Mouse (Mus musculus) midbrain, embryonic 11.5 days (tissue): ENCODE results near the gene Nedd4. TPM values are rescaled to one million over a fixed set of nuclear protein-coding genes. Genes with fewer than 3 reads are reported as not detected.

Source experiments
- ATAC-seq: fragments of 200-750 bp; cut with Nextera tagmentation; 2 replicates; pipeline ENCODE4 v1.8.0; 2017; ENCODE audit warnings: moderate TSS enrichment, moderate library complexity; ENCODE audit not compliant: low FRiP score
- DNase-seq: peaks from one replicate; pipeline ENCODE4 v3.0.0; 2015; ENCODE audit warnings: low spot score; ENCODE audit errors: missing footprints
- H3K27ac ChIP-seq: fragments of 300-500 bp; sonication (generic); 2 replicates; pipeline ENCODE4 v1.5.1; 2014; ENCODE audit warnings: low read depth, low read length
- H3K27me3 ChIP-seq: fragments of 300-500 bp; sonication (generic); 2 replicates; pipeline ENCODE4 v1.6.1; 2014; ENCODE audit warnings: mild to moderate bottlenecking, low read length, moderate library complexity, mixed read lengths; ENCODE audit not compliant: control insufficient read depth, insufficient read depth
- H3K36me3 ChIP-seq: fragments of 300-500 bp; sonication (generic); 2 replicates; pipeline ENCODE4 v1.6.1; 2014; ENCODE audit warnings: mild to moderate bottlenecking, low read length, moderate library complexity, mixed read lengths; ENCODE audit not compliant: control insufficient read depth, insufficient read depth
- H3K4me1 ChIP-seq: fragments of 300-500 bp; sonication (generic); 2 replicates; pipeline ENCODE4 v1.6.1; 2014; ENCODE audit warnings: low read length; ENCODE audit not compliant: control insufficient read depth, insufficient read depth
- H3K4me2 ChIP-seq: fragments of 300-500 bp; sonication (generic); 2 replicates; pipeline ENCODE4 v1.6.1; 2014; ENCODE audit warnings: mild to moderate bottlenecking, moderate library complexity
- H3K4me3 ChIP-seq: fragments of 300-500 bp; sonication (generic); 2 replicates; pipeline ENCODE4 v1.5.1; 2014; ENCODE audit warnings: low read depth, low read length
- H3K9ac ChIP-seq: fragments of 300-500 bp; sonication (generic); 2 replicates; pipeline ENCODE4 v1.6.1; 2014; ENCODE audit warnings: low read length
- H3K9me3 ChIP-seq: fragments of 300-500 bp; sonication (generic); 2 replicates; pipeline ENCODE4 v1.6.1; 2016; ENCODE audit warnings: low read length; ENCODE audit not compliant: control insufficient read depth
- WGBS: fragments of 180-500 bp; shearing (Covaris S2); extraction: QIAGEN DNeasy Blood & Tissue Kit; methylation state at CpG from one replicate; pipeline ENCODE4 v1.1.7; 2014; 5-methylcytosine and 5-hydroxymethylcytosine counted together
- polyA plus RNA-seq: library from polyadenylated mRNA; unstranded; fragments of >200 nt; fragmentation: Nextera tagmentation; extraction: Ambion mirVana; gene quantifications from 2 replicates; pipeline ENCODE4 v1.2.1, GENCODE M21; 2014

Gene Nedd4
- polyA plus RNA-seq, 1 experiment from 2014 or later: 812 TPM

DNA sequence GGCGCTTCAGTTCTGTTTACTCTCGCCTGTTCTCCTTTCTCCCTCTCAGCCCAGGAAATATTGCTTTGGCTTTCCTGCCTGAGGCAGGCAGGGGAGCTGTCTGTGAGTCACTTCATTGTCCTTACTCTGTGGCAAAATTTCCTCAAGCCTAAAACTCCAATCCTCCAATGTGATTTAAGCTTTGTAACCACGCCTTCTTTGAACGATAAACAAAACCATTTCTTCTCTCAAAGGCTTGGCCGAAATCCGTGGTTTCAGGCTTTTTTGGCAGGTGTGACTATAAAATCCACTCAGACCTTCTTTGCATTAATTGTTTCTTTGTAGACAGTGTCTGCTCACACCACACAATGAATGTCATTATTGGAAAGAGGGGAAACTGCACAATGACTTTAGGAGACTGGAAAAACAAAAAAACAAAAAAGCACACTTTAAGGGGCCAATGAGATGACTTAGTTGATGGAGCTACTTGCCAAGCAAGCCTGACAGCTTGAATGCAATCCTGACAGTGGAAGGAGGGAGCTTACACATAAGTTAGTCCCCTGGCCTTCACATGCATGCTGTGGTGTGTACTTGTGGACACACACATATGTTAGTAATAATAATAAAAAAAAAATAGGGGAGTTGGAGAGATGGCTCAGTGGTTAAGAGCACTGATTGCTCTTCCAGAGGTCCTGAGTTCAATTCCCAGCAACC lies 17.6 kb upstream of the Nedd4 start:
- 52% methylated on average over 6 of the region's 6 CpGs for WGBS
- H3K27me3 ChIP-seq: no peaks in the 10 kb centered on the region
- peaks cover 11% of the 10 kb centered on the region for H3K4me1 ChIP-seq
- ATAC-seq: no peak
- no peak overlapping the region for H3K9ac ChIP-seq
- no peaks in the 10 kb centered on the region for H3K9me3 ChIP-seq
- no peaks in the 10 kb centered on the region for H3K36me3 ChIP-seq
- DNase-seq: no peak
- H3K4me3 ChIP-seq: no peak overlapping the region
- no peak overlapping the region for H3K4me2 ChIP-seq
- no peak overlapping the region for H3K27ac ChIP-seq

DNA sequence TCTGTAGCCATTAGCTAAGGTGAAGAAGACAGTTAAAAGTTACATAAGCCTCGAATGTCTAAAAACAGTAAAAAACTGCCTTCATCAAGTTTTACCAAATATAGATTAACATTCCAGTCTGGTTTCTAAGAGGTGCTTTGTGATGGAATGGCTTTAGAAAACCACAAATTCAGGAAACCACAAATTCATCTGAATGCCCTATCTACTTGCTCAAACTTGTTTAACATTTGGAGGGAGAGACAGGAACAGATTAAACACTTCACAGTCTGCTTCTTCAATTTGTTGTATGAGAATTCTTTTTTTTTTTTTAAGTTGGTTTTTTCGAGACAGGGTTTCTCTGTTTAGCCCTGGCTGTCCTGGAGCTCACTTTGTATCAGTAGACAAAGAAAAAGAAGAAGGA lies 12.4 kb upstream of the Nedd4 start:
- no peaks in the 10 kb centered on the region for H3K9me3 ChIP-seq
- H3K9ac ChIP-seq: no peak overlapping the region
- H3K36me3 ChIP-seq: no peaks in the 10 kb centered on the region
- peaks cover 9% of the 10 kb centered on the region for H3K4me1 ChIP-seq
- DNase-seq (no peak), ATAC-seq (no peak)
- WGBS: 81% methylated on average over 2 of the region's 2 CpGs
- no peak overlapping the region for H3K4me2 ChIP-seq
- no peak overlapping the region for H3K4me3 ChIP-seq
- no peak overlapping the region for H3K27ac ChIP-seq
- no peaks in the 10 kb centered on the region for H3K27me3 ChIP-seq

DNA sequence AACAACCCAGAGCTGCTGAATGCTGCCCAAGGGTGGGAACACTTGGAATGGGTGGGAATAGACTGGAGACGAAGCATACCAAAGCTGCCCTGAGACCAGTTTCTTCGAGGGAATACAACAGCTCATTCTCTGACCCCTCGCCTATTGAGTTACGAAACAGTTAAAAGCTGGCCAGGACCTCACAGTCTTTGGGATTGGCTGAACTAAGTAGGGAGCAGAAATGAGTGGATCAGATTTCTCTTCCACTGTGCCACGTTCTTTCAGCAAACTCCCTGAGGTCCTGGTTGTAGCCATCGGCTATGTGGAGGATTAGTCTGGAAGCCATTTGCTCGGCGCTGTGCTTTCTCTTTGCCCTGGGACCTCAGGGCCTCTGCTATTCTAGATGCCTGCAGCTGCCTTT lies 9.2 kb upstream of the Nedd4 start:
- 20% methylated on average over 8 of the region's 8 CpGs for WGBS
- H3K4me2 ChIP-seq: no peak overlapping the region

DNA sequence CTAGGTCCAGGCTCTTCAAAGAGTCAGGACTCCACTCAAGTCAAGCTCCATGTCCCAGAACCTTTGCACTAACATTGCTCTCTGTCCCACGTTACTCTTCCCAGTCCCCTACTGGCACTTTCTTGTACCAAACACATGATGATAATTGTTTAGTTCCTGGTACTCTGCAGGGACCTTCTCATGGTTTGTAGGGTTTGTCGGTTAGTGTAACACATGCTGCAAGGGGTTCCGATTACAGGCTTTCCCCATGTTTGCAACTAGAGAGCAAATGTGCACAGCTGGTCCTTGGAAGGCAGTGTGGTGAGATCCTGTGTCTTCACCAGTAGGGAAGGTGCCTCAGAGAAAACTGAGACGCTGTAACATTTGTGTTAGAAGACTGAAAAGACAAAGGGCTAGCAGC lies 8.6 kb upstream of the Nedd4 start:
- no peak for DNase-seq
- ATAC-seq: no peak
- peaks cover 16% of the 10 kb centered on the region for H3K4me1 ChIP-seq
- H3K27me3 ChIP-seq: no peaks in the 10 kb centered on the region
- H3K36me3 ChIP-seq: no peaks in the 10 kb centered on the region
- no peak overlapping the region for H3K9ac ChIP-seq
- no peak overlapping the region for H3K4me3 ChIP-seq
- H3K9me3 ChIP-seq: no peaks in the 10 kb centered on the region
- H3K27ac ChIP-seq: no peak overlapping the region
- H3K4me2 ChIP-seq: no peak overlapping the region
- 68% methylated on average over 4 of the region's 4 CpGs for WGBS

More for the DNA sequence above, 9.2 kb upstream of the Nedd4 start:
- H3K27me3 ChIP-seq: no peaks in the 10 kb centered on the region
- H3K9ac ChIP-seq: no peak overlapping the region
- DNase-seq: no peak
- no peak overlapping the region for H3K27ac ChIP-seq
- H3K4me1 ChIP-seq: peaks cover 16% of the 10 kb centered on the region
- no peaks in the 10 kb centered on the region for H3K9me3 ChIP-seq
- H3K4me3 ChIP-seq: no peak overlapping the region
- ATAC-seq: peak; percentile 62
- H3K36me3 ChIP-seq: no peaks in the 10 kb centered on the region

DNA sequence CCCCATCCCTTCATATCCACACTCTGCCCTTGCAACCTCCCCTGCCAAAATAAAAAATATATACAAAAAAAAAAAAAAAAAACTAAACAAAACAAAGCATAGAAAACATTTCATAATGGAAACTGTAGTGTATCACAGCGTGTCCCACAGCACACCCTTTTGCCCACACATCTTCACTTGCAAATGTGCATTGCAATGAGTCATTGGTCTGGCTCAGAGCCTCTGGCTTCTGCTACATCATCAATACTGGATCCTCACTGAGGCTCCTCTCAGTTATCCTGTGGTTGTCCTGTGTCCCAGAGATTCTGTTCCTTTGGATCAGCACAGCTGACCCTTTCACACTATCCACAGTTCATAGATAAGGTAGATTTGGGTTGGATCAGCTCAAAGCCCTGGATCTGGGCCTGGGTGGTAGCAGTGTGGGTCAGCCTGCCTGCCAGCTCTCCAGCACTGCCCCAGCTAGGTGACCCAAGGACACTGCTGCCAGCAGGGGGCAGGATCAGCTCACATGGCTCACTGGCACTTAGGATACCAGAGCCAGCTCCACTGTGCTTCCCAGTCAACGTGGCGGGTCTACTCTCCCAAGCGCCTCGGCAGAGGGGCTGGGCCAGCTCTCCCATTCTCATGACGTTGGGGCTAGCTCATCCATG lies 7.4 kb upstream of the Nedd4 start:
- H3K4me1 ChIP-seq: peaks cover 16% of the 10 kb centered on the region
- ATAC-seq (peak; percentile 68), DNase-seq (no peak)
- H3K27me3 ChIP-seq: no peaks in the 10 kb centered on the region
- H3K9ac ChIP-seq: no peak overlapping the region
- no peak overlapping the region for H3K4me2 ChIP-seq
- no peaks in the 10 kb centered on the region for H3K9me3 ChIP-seq
- H3K36me3 ChIP-seq: no peaks in the 10 kb centered on the region
- 63% methylated on average over 6 of the region's 6 CpGs for WGBS
- H3K4me3 ChIP-seq: no peak overlapping the region
- H3K27ac ChIP-seq: no peak overlapping the region

DNA sequence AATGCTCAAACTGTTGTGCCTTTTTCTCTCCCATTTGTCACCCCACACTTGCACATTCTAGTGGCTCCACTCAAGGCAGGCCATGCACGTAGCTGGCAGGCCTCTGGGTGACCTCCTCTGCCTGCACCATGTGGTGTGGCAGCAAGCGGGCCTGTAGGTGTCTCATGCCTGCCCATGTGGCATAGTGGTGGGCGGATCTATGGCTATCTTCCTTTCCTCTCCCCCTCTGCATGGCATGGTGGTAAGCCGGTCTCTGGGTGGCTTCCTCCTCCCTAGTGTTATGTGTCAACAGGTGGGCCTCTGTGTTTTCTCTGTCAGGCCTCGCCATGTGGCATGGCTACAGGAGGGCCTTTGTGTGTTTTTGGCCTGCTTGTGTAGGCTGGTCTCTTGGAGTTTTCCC lies 6.5 kb upstream of the Nedd4 start:
- DNase-seq: no peak
- Histone ChIP-seq H3K9me3 (no peaks in the 10 kb centered on the region), H3K9ac (no peak overlapping the region), H3K27ac (no peak overlapping the region), H3K36me3 (no peaks in the 10 kb centered on the region), H3K4me3 (no peak overlapping the region), H3K4me2 (no peak overlapping the region), H3K4me1 (peaks cover 16% of the 10 kb centered on the region), H3K27me3 (no peaks in the 10 kb centered on the region)
- no peak for ATAC-seq
- 81% methylated on average over 5 of the region's 5 CpGs for WGBS

DNA sequence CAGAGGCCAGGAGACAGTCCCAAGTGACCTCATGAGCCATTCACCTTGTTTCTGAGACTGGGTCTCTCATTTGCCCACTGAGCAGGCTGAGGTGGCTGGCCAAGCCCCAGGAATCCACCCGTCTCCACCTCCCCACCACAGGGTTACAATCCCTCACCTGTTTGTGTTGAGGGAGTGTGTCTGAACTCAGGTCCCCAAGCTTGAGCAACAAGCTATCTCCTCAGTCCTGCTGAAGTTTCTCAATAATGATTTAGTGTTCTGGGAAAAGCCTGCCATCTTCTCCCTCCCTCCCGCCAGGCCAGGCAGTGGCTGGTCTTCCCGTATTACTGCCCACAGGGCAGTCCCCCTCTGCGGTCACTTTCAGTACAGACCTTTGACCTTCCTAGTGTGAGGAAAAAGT lies 5.7 kb upstream of the Nedd4 start:
- Histone ChIP-seq H3K4me1 (peaks cover 20% of the 10 kb centered on the region), H3K27me3 (no peaks in the 10 kb centered on the region), H3K36me3 (no peaks in the 10 kb centered on the region), H3K9ac (no peak overlapping the region), H3K4me3 (no peak overlapping the region), H3K4me2 (no peak overlapping the region), H3K27ac (no peak overlapping the region), H3K9me3 (no peaks in the 10 kb centered on the region)
- DNase-seq: no peak
- 20% methylated on average over 4 of the region's 4 CpGs for WGBS
- ATAC-seq: no peak

DNA sequence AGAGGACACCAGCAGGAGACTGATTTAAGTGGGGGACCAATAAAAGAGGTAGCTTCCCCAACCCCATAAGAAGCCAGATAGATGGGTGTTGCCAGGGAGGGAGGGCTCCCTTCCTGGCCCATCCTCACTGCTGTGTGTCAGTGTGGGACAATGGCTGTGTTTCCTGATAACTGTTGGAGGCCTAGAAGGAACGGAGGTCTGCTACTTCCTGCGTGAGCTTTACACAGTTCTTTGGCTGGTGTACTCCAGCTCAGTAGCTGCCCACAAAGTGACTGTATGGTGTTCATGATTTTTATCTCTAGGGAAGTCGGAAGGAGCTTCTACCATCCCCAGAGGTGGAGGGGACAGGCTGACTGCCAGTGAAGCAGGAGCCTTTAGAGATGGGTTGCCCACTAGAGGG lies 5.2 kb upstream of the Nedd4 start:
- H3K4me3 ChIP-seq: no peak overlapping the region
- no peaks in the 10 kb centered on the region for H3K9me3 ChIP-seq
- no peak overlapping the region for H3K27ac ChIP-seq
- no peak overlapping the region for H3K9ac ChIP-seq
- ATAC-seq (no peak), DNase-seq (no peak)
- no peaks in the 10 kb centered on the region for H3K27me3 ChIP-seq
- H3K4me1 ChIP-seq: peaks cover 20% of the 10 kb centered on the region
- WGBS: 3% methylated on average over 3 of the region's 3 CpGs
- H3K4me2 ChIP-seq: no peak overlapping the region
- H3K36me3 ChIP-seq: no peaks in the 10 kb centered on the region

DNA sequence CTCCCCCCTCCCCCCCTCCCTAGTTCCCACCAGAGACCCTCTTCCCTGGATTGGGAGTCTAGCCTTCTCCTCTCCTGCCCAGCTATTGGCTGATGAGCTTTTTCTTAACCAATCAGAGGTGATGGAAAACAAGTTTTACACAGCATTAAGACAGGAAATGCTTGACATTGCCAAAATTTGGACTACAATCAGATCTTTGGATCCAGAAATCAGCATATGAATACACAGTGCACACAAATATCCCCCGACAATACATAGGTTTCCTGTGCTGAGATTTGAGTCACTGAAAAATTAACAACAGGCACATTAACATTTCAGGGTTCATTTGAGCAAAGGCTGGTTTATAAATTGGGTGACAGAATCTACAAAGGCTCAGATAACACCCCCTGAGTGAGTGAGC lies 4.5 kb upstream of the Nedd4 start:
- Histone ChIP-seq H3K9ac (no peak overlapping the region), H3K4me3 (no peak overlapping the region), H3K27ac (no peak overlapping the region), H3K4me2 (no peak overlapping the region), H3K36me3 (no peaks in the 10 kb centered on the region), H3K9me3 (no peaks in the 10 kb centered on the region), H3K27me3 (no peaks in the 10 kb centered on the region), H3K4me1 (peaks cover 18% of the 10 kb centered on the region)
- WGBS: 73% methylated on average over 1 of the region's 1 CpGs
- no peak for DNase-seq
- ATAC-seq: no peak
